Mouse (Mus musculus) gastrocnemius, postnatal 25 days (tissue): ENCODE data around the gene Bbs12. TPM values are rescaled to one million over a fixed set of nuclear protein-coding genes. Genes with fewer than 3 reads are reported as not detected.
A peak's percentile ranks its signal among the peaks of the same experiment; 100 is the strongest.

Experiments
- DNase-seq: peaks from one replicate; pipeline ENCODE4 v3.0.0; 2022
- total RNA-seq, 2 experiments: library from RNA; stranded (reverse); gene quantifications; 1 replicate in 1 of 2; 2 replicates in 1 of 2; pipeline ENCODE4 v1.2.3; 2021

Bbs12 gene
- total RNA-seq, 2 experiments from 2014 or later: 0.43 to 0.51 TPM

GRCm38 (mm10) chr3:37326627-37327026 is 14.3 kb downstream of the Bbs12 start:
- no peak for DNase-seq

- DNase-seq: no peak
These were observed 16.1 kb downstream of the Bbs12 start for GRCm38 (mm10) chr3:37328489-37328888.

GRCm38 (mm10) chr3:37329963-37330362 is 17.6 kb downstream of the Bbs12 start:
- DNase-seq: no peak

- DNase-seq: no peak
These were observed 19.7 kb downstream of the Bbs12 start for GRCm38 (mm10) chr3:37331999-37332449.

GRCm38 (mm10) chr3:37334053-37334452 is 21.7 kb downstream of the Bbs12 start:
- DNase-seq: no peak

GRCm38 (mm10) chr3:37341110-37341509 is 28.8 kb downstream of the Bbs12 start:
- DNase-seq: no peak

GRCm38 (mm10) chr3:37342811-37343210 is 30.5 kb downstream of the Bbs12 start:
- DNase-seq: no peak

GRCm38 (mm10) chr3:37347671-37348070 is 35.3 kb downstream of the Bbs12 start:
- DNase-seq: no peak

GRCm38 (mm10) chr3:37348221-37349165 is 36.1 kb downstream of the Bbs12 start, which contains the start of gene Fgf2:
Fgf2 (plus strand) TSS chr3:37348346.
- DNase-seq: peak; percentile 52

- DNase-seq: no peak
These were observed 36.8 kb downstream of the Bbs12 start for GRCm38 (mm10) chr3:37349166-37349548.

GRCm38 (mm10) chr3:37350386-37350785 is 38.0 kb downstream of the Bbs12 start:
- no peak for DNase-seq

GRCm38 (mm10) chr3:37353951-37354481 is 41.7 kb downstream of the Bbs12 start:
- DNase-seq: peak; percentile 71

- DNase-seq: no peak
These were observed 42.4 kb downstream of the Bbs12 start for GRCm38 (mm10) chr3:37354737-37355136.

GRCm38 (mm10) chr3:37360729-37361128 is 48.4 kb downstream of the Bbs12 start:
- DNase-seq: no peak

- no peak for DNase-seq
These were observed 52.8 kb downstream of the Bbs12 start for GRCm38 (mm10) chr3:37365144-37365543.

GRCm38 (mm10) chr3:37365976-37366375 is 53.6 kb downstream of the Bbs12 start:
- DNase-seq: no peak

GRCm38 (mm10) chr3:37366381-37367053 is 54.2 kb downstream of the Bbs12 start:
- no peak for DNase-seq

- DNase-seq: no peak
These were observed 58.1 kb downstream of the Bbs12 start for GRCm38 (mm10) chr3:37370407-37370806.
